20 mouse cellular contexts compared by ENCODE assay signal in genomic region chr8:92005091-92005490, GRCm38 (mm10).
DNase-seq lines count a peak whose midpoint lies in the region; ATAC-seq and TF ChIP-seq lines count a peak whose summit lies in the region.
"Had no signal": no experiment of that assay in that cellular context is flagged by ENCODE, and none has a peak within 500 bp of the region (broad histone marks: within the 10 kb centered on the region; RNA-seq: fewer than 3 reads in every experiment).

No protein-coding gene starts in this region.

- no peak overlapping the region for H3K4me2 ChIP-seq in forebrain, embryonic 13.5 days
- H3K4me2 ChIP-seq: embryonic facial prominence, embryonic 13.5 days; embryonic facial prominence, embryonic 15.5 days had no signal

- in situ Hi-C loops in ES-E14 (cut with MboI; ENCODE audit: low sequenced_read_pairs in 2 of 2, unreplicated experiment in 2 of 2) = no loop called here

- no peak for ATAC-seq in forebrain, embryonic 13.5 days
- ATAC-seq: forebrain, embryonic 14.5 days; forebrain, embryonic 16.5 days had no signal

- 92% methylated on average over 2 of the region's 2 CpGs for WGBS in forebrain, embryonic 13.5 days

- DNase-seq in ES-E14 (ENCODE audit: low read depth, low spot score) (no peak), ZHBTc4 (ENCODE audit: low read depth, low spot score) (peak; percentile 78)
- DNase-seq in lung, postnatal 14 days = no peak
- no peak for DNase-seq in kidney, postnatal 36 days
- DNase-seq: adrenal gland, adult 8-10 months; adrenal gland, postnatal 14 days; adrenal gland, postnatal 36 days; cerebellum, adult 11-12 months; cerebellum, adult 2 months; cerebellum, adult 9-11 months; cerebellum, postnatal 14 days; cerebellum, postnatal 36 days; embryo, embryonic 11 days had no signal

- no peak overlapping the region for H3K9ac ChIP-seq in ES-Bruce4 (ENCODE audit: low read depth, poor library complexity, severe bottlenecking)
- no peak overlapping the region; the same call in 1 of the 2 replicates for H3K9ac ChIP-seq in ES-E14 (ENCODE audit: insufficient read depth, low read depth, low read length, poor library complexity, severe bottlenecking)
- no peak overlapping the region for H3K9ac ChIP-seq in forebrain, embryonic 13.5 days
- H3K9ac ChIP-seq: embryonic facial prominence, embryonic 13.5 days; embryonic facial prominence, embryonic 15.5 days had no signal

- no peaks in the 10 kb centered on the region for H3K9me3 ChIP-seq in ES-Bruce4 (replicated peaks; ENCODE audit: control insufficient read depth, insufficient read depth, low read length, poor library complexity, severe bottlenecking)
- H3K9me3 ChIP-seq in ES-E14 (ENCODE audit: control insufficient read depth, insufficient read depth, low read depth, low read length) = no peaks in the 10 kb centered on the region
- no peaks in the 10 kb centered on the region for H3K9me3 ChIP-seq in forebrain, embryonic 13.5 days (replicated peaks)
- H3K9me3 ChIP-seq: embryonic facial prominence, embryonic 13.5 days; embryonic facial prominence, embryonic 15.5 days had no signal

- H3K4me1 ChIP-seq in ES-Bruce4 (ENCODE audit: control insufficient read depth, insufficient read depth, low read length) = peaks cover 2% of the 10 kb centered on the region
- H3K4me1 ChIP-seq in ES-E14 (ENCODE audit: control insufficient read depth in 2 of 2, insufficient read depth in 2 of 2, low read length in 2 of 2, poor library complexity in 1 of 2) = peaks cover 3 to 7% of the 10 kb centered on the region in 2 experiments; a peak in 3 of 4 replicates
- H3K4me1 ChIP-seq in forebrain, embryonic 13.5 days = no peaks in the 10 kb centered on the region
- H3K4me1 ChIP-seq: embryonic facial prominence, embryonic 15.5 days had no signal

- no peaks in the 10 kb centered on the region for H3K36me3 ChIP-seq in ES-Bruce4 (ENCODE audit: control insufficient read depth, insufficient read depth, low read length, poor library complexity, severe bottlenecking)
- no peaks in the 10 kb centered on the region for H3K36me3 ChIP-seq in ES-E14 (ENCODE audit: control insufficient read depth, insufficient read depth, low read length, poor library complexity, severe bottlenecking)
- no peaks in the 10 kb centered on the region for H3K36me3 ChIP-seq in forebrain, embryonic 13.5 days (ENCODE audit: poor library complexity, severe bottlenecking)
- H3K36me3 ChIP-seq: embryonic facial prominence, embryonic 13.5 days; embryonic facial prominence, embryonic 15.5 days had no signal

- no peak for TF ChIP-seq CTCF in ES-Bruce4 (IDR thresholded peaks at IDR 0.05; ENCODE audit: low read depth, low read length)

- H3K4me3 ChIP-seq in ES-Bruce4 (ENCODE audit: low read depth, low read length) (no peak overlapping the region), ES-E14 (ENCODE audit: insufficient read depth in 1 of 2, low read depth in 1 of 2, low read length in 2 of 2, poor library complexity in 1 of 2, severe bottlenecking in 1 of 2) (peak overlapping the region; percentile 18 to 51; a peak in 3 of 4 replicates)
- H3K4me3 ChIP-seq in forebrain, embryonic 13.5 days = no peak overlapping the region
- H3K4me3 ChIP-seq: embryonic facial prominence, embryonic 13.5 days; embryonic facial prominence, embryonic 15.5 days; erythroblast, embryonic 14.5 days had no signal

- H3K27me3 ChIP-seq in ES-Bruce4 (ENCODE audit: control insufficient read depth, insufficient read depth, low read length, poor library complexity, severe bottlenecking) = no peaks in the 10 kb centered on the region
- H3K27me3 ChIP-seq in forebrain, embryonic 13.5 days = peaks cover 66% of the 10 kb centered on the region
- H3K27me3 ChIP-seq: embryonic facial prominence, embryonic 15.5 days had no signal

- peak overlapping the region; percentile 52 for H3K27ac ChIP-seq in ES-Bruce4 (ENCODE audit: insufficient read depth, low read length)
- peak overlapping the region; percentile 29; the same call in 1 of the 2 replicates for H3K27ac ChIP-seq in ES-E14 (ENCODE audit: insufficient read depth, low read depth, low read length, poor library complexity, severe bottlenecking)
- H3K27ac ChIP-seq in forebrain, embryonic 13.5 days = no peak overlapping the region
- H3K27ac ChIP-seq: embryonic facial prominence, embryonic 13.5 days; embryonic facial prominence, embryonic 15.5 days had no signal

- no peak for TF ChIP-seq EP300 in ES-Bruce4 (IDR thresholded peaks at IDR 0.05; ENCODE audit: insufficient read depth, low read depth, low read length)

- TF ChIP-seq POLR2A in ES-Bruce4 (IDR thresholded peaks at IDR 0.05; ENCODE audit: insufficient read depth, low read length) = no peak

TF ChIP-seq in ES-E14, 5 proteins besides CTCF, POLR2A, EP300 and RAD21:
- TF ChIP-seq CHD2 (IDR thresholded peaks at IDR 0.05; ENCODE audit: low read depth, low read length) (no peak), ZNF384 (IDR thresholded peaks at IDR 0.05; ENCODE audit: low read depth, low read length) (no peak), MAFK (IDR thresholded peaks at IDR 0.05; ENCODE audit: insufficient read depth, low read depth, low read length) (no peak), ZC3H11A (IDR thresholded peaks at IDR 0.05; ENCODE audit: borderline replicate concordance, low read depth, low read length) (no peak)
TF ChIP-seq in ES-E14: peak in this region for 0.

Comparison
In these comparisons a context has a peak if more than half of its experiments do, and no peak if none do; other contexts are left out.
1. H3K4me3 ChIP-seq: peak in ES-E14 (2 of 2); none in ES-Bruce4 (single experiment) and forebrain, embryonic 13.5 days (single experiment).